Mouse (Mus musculus) R1 (cell line): ENCODE data around the gene Trmt5.
A peak's percentile ranks its signal among the peaks of the same experiment; 100 is the strongest.

ENCODE experiments used
- DNase-seq: peaks from one replicate; pipeline ENCODE4 v3.0.0-alpha.2; 2018; ENCODE audit warnings: low read depth, low spot score

Trmt5 gene

GRCm38 (mm10) chr12:73286287-73287092 is at the start of gene Trmt5, which contains the start of gene Slc38a6:
Gene Trmt5 (minus strand): TSS chr12:73286710.
Gene Slc38a6 (plus strand): TSS chr12:73286779.
- DNase-seq: peak; percentile 95

- no peak for DNase-seq
These were observed 47.6 kb upstream of the Trmt5 start for GRCm38 (mm10) chr12:73334051-73334551.

- DNase-seq: no peak
These were observed 46.2 kb upstream of the Trmt5 start for GRCm38 (mm10) chr12:73332701-73333100.

- DNase-seq: no peak
These were observed 43.7 kb upstream of the Trmt5 start for GRCm38 (mm10) chr12:73330236-73330635.

GRCm38 (mm10) chr12:73328448-73329167 is 42.1 kb upstream of the Trmt5 start:
- no peak for DNase-seq

GRCm38 (mm10) chr12:73327381-73327780 is 40.9 kb upstream of the Trmt5 start:
- no peak for DNase-seq

GRCm38 (mm10) chr12:73325617-73326016 is 39.1 kb upstream of the Trmt5 start:
- no peak for DNase-seq

GRCm38 (mm10) chr12:73325181-73325580 is 38.7 kb upstream of the Trmt5 start:
- no peak for DNase-seq

GRCm38 (mm10) chr12:73324742-73325141 is 38.2 kb upstream of the Trmt5 start:
- DNase-seq: no peak

GRCm38 (mm10) chr12:73324180-73324586 is 37.7 kb upstream of the Trmt5 start:
- no peak for DNase-seq

- no peak for DNase-seq
These were observed 31.5 kb upstream of the Trmt5 start for GRCm38 (mm10) chr12:73317706-73318686.

GRCm38 (mm10) chr12:73308711-73309110 is 22.2 kb upstream of the Trmt5 start:
- DNase-seq: no peak

GRCm38 (mm10) chr12:73307750-73308149 is 21.2 kb upstream of the Trmt5 start:
- no peak for DNase-seq

- no peak for DNase-seq
These were observed 18.1 kb upstream of the Trmt5 start for GRCm38 (mm10) chr12:73304636-73305035.

- no peak for DNase-seq
These were observed 14.0 kb upstream of the Trmt5 start for GRCm38 (mm10) chr12:73300531-73300930.

GRCm38 (mm10) chr12:73298621-73299020 is 12.1 kb upstream of the Trmt5 start:
- DNase-seq: no peak

GRCm38 (mm10) chr12:73295505-73296140 is 9.1 kb upstream of the Trmt5 start:
- DNase-seq: no peak

GRCm38 (mm10) chr12:73294884-73295283 is 8.4 kb upstream of the Trmt5 start:
- DNase-seq: peak; percentile 38

GRCm38 (mm10) chr12:73288626-73289025 is 2.1 kb upstream of the Trmt5 start:
- DNase-seq: no peak

GRCm38 (mm10) chr12:73287609-73288008 is 1.1 kb upstream of the Trmt5 start:
- DNase-seq: peak; percentile 24

GRCm38 (mm10) chr12:73274921-73275320 is 11.6 kb downstream of the Trmt5 start:
- no peak for DNase-seq
